Mouse (Mus musculus) heart, postnatal 0 days (tissue): ENCODE data around the gene Ociad1.

Experiments
- CTCF ChIP-seq: IDR thresholded peaks from 2 replicates; pipeline ENCODE4 v1.5.1; 2016; ENCODE audit warnings: antibody characterized with exemption, control low read depth, low read depth
- EP300 ChIP-seq: IDR thresholded peaks from 2 replicates; pipeline ENCODE4 v1.6.1; 2016; ENCODE audit warnings: antibody characterized with exemption, low read depth

GRCm38 (mm10) chr5:73257096-73257495 lies 35.5 kb upstream of the Ociad1 start:
- no peak for TF ChIP-seq CTCF
- no peak for TF ChIP-seq EP300
